Mouse (Mus musculus) hindbrain, postnatal 0 days (tissue): ENCODE results near the gene Prrt2. TPM values are rescaled to one million over a fixed set of nuclear protein-coding genes. Genes with fewer than 3 reads are reported as not detected.

Experiments used
- ATAC-seq: fragments of 200-750 bp; cut with Nextera tagmentation; 2 replicates; pipeline ENCODE4 v1.8.0; 2017; ENCODE audit warnings: mild to moderate bottlenecking, moderate TSS enrichment, moderate library complexity
- DNase-seq: peaks from one replicate; pipeline ENCODE4 v3.0.0-alpha.2; 2015; ENCODE audit warnings: low spot score
- H3K27ac ChIP-seq: fragments of 300-500 bp; sonication (generic); 2 replicates; pipeline ENCODE4 v1.5.1; 2014; ENCODE audit warnings: mild to moderate bottlenecking
- H3K27me3 ChIP-seq: fragments of 300-500 bp; sonication (generic); 2 replicates; pipeline ENCODE4 v1.6.1; 2014; ENCODE audit warnings: low read length, mixed read lengths; ENCODE audit not compliant: insufficient read depth
- H3K36me3 ChIP-seq: fragments of 300-500 bp; sonication (generic); 2 replicates; pipeline ENCODE4 v1.6.1; 2014; ENCODE audit warnings: low read length, mixed read lengths; ENCODE audit not compliant: insufficient read depth
- H3K4me1 ChIP-seq: fragments of 300-500 bp; sonication (generic); 2 replicates; pipeline ENCODE4 v1.6.1; 2014; ENCODE audit warnings: antibody characterized with exemption, low read length, mixed read lengths; ENCODE audit not compliant: insufficient read depth
- H3K4me2 ChIP-seq: fragments of 300-500 bp; sonication (generic); 2 replicates; pipeline ENCODE4 v1.6.1; 2014; ENCODE audit warnings: low read depth, mild to moderate bottlenecking, low read length, moderate library complexity, mixed read lengths
- H3K4me3 ChIP-seq: fragments of 300-500 bp; sonication (generic); 2 replicates; pipeline ENCODE4 v1.5.1; 2014; ENCODE audit warnings: low read length
- H3K9ac ChIP-seq: fragments of 300-500 bp; sonication (generic); replicated peaks from 2 replicates; pipeline ENCODE4 v1.6.1; 2014; ENCODE audit warnings: mild to moderate bottlenecking, low read length, moderate library complexity, mixed read lengths
- H3K9me3 ChIP-seq: fragments of 300-500 bp; sonication (generic); 2 replicates; pipeline ENCODE4 v1.6.1; 2016; ENCODE audit warnings: low read length, mixed read lengths
- CTCF ChIP-seq: IDR thresholded peaks from 2 replicates; pipeline ENCODE4 v1.5.1; 2016; ENCODE audit warnings: antibody characterized with exemption, control low read depth, low read depth
- WGBS: fragments of 180-500 bp; shearing (Covaris S2); extraction: QIAGEN DNeasy Blood & Tissue Kit; methylation state at CpG from one replicate; pipeline ENCODE4 v1.1.7; 2014; 5-methylcytosine and 5-hydroxymethylcytosine counted together
- polyA plus RNA-seq: library from polyadenylated mRNA; unstranded; fragments of >200 nt; fragmentation: Nextera tagmentation; extraction: Ambion mirVana; gene quantifications from 2 replicates; pipeline ENCODE4 v1.2.1, GENCODE M21; 2015
- total RNA-seq: library from RNA; depleted of rRNA; stranded (reverse); fragments of >200 nt; gene quantifications from 2 replicates; pipeline ENCODE4 v1.2.3, GENCODE M21; 2014

The Prrt2 gene
- total and polyA plus RNA-seq, 2 experiments from 2014 or later = 99.9 to 138 TPM

GRCm38 (mm10) chr7:126984667-126985444 lies 36.2 kb downstream of the Prrt2 start:
- H3K9ac ChIP-seq = no peak overlapping the region
- H3K4me2 ChIP-seq = no peak overlapping the region
- ATAC-seq (no peak), DNase-seq (no peak)
- H3K27me3 ChIP-seq = no peaks in the 10 kb centered on the region
- no peak for TF ChIP-seq CTCF
- H3K4me3 ChIP-seq = no peak overlapping the region
- H3K4me1 ChIP-seq = no peaks in the 10 kb centered on the region
- 57% methylated on average over 10 of the region's 10 CpGs for WGBS
- peaks cover 8% of the 10 kb centered on the region; the same call in 1 of the 2 replicates for H3K36me3 ChIP-seq
- H3K27ac ChIP-seq = no peak overlapping the region
- H3K9me3 ChIP-seq = no peaks in the 10 kb centered on the region

DNA sequence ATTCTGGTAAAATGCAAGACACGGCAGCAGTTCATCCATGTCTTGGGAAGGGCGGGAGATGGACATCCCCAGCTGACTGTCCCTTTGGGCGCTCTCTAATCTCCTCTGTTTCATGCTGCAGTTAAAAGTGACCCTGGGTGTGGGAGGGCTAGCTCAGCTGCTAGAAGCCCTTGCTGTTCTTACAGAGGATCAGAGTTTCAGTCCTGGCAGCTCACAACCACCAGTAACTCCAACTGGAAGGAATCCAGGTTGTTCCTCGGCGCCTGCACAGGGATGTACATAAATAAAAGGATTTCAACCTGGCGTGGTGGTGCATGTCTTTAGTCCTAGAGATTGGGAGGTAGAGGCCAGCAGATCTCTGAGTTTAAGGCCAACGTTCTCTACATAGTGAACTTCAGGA lies 37.9 kb downstream of the Prrt2 start:
- Histone ChIP-seq H3K27me3 (no peaks in the 10 kb centered on the region), H3K4me1 (0 out of 2 replicates have a peak, but pooled peaks cover under 1% of the 10 kb centered on the region), H3K4me3 (no peak overlapping the region), H3K36me3 (peaks cover 25% of the 10 kb centered on the region), H3K27ac (no peak overlapping the region), H3K4me2 (no peak overlapping the region), H3K9me3 (no peaks in the 10 kb centered on the region), H3K9ac (no peak overlapping the region)
- TF ChIP-seq CTCF = no peak
- DNase-seq (no peak), ATAC-seq (no peak)
- 81% methylated on average over 7 of the region's 7 CpGs for WGBS

DNA sequence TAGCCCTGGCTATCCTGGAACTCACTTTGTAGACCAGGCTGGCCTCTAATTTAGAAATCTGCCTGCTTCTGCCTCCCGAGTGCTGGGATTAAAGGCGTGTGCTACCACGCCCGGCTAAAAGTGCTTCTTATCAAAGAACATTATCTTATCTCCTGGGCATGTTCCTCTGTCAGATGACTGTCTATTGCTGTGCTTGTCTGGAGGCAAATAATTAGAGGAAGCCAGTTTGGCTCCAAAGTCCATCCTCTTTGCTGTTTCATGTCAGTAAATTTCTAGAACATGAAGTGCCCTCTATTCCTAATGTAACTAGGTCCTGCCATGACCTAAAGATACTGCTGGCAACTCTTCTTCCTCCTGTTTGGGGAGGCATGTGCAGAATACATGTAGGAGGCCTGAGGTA lies 39.0 kb downstream of the Prrt2 start:
- Histone ChIP-seq H3K4me2 (no peak overlapping the region), H3K9me3 (no peaks in the 10 kb centered on the region), H3K36me3 (peaks cover 28% of the 10 kb centered on the region), H3K27ac (no peak overlapping the region), H3K9ac (no peak overlapping the region), H3K4me1 (peaks cover 5% of the 10 kb centered on the region; the same call in 1 of the 2 replicates), H3K27me3 (no peaks in the 10 kb centered on the region), H3K4me3 (no peak overlapping the region)
- TF ChIP-seq CTCF = no peak
- no peak for ATAC-seq
- WGBS = 93% methylated on average over 4 of the region's 4 CpGs
- no peak for DNase-seq

- no peaks in the 10 kb centered on the region for H3K9me3 ChIP-seq
- 93% methylated on average over 2 of the region's 2 CpGs for WGBS
- H3K9ac ChIP-seq = no peak overlapping the region
- no peak for TF ChIP-seq CTCF
- peaks cover 28% of the 10 kb centered on the region for H3K36me3 ChIP-seq
- no peak for ATAC-seq
- DNase-seq = no peak
- no peak overlapping the region for H3K4me2 ChIP-seq
- peaks cover 7% of the 10 kb centered on the region; the same call in 1 of the 2 replicates for H3K4me1 ChIP-seq
- no peaks in the 10 kb centered on the region for H3K27me3 ChIP-seq
- H3K27ac ChIP-seq = no peak overlapping the region
- no peak overlapping the region for H3K4me3 ChIP-seq
These were observed 39.4 kb downstream of the Prrt2 start for GRCm38 (mm10) chr7:126981601-126982000.

- Histone ChIP-seq H3K4me3 (no peak overlapping the region), H3K27ac (no peak overlapping the region), H3K36me3 (peaks cover 28% of the 10 kb centered on the region), H3K27me3 (no peaks in the 10 kb centered on the region), H3K9me3 (no peaks in the 10 kb centered on the region), H3K4me2 (no peak overlapping the region), H3K9ac (no peak overlapping the region), H3K4me1 (peaks cover 7% of the 10 kb centered on the region; the same call in 1 of the 2 replicates)
- ATAC-seq = no peak
- WGBS = 92% methylated on average over 6 of the region's 6 CpGs
- TF ChIP-seq CTCF = no peak
- DNase-seq = no peak
These were observed 42.2 kb downstream of the Prrt2 start for GRCm38 (mm10) chr7:126978841-126979240.

GRCm38 (mm10) chr7:126976878-126977459 lies 44.0 kb downstream of the Prrt2 start:
- Histone ChIP-seq H3K27ac (peak overlapping the region; percentile 98), H3K4me2 (peak overlapping the region; percentile 88), H3K9ac (peak overlapping the region; percentile 86), H3K4me1 (peaks cover 7% of the 10 kb centered on the region; the same call in 1 of the 2 replicates), H3K4me3 (peak overlapping the region; percentile 79), H3K27me3 (no peaks in the 10 kb centered on the region), H3K9me3 (no peaks in the 10 kb centered on the region), H3K36me3 (peaks cover 34% of the 10 kb centered on the region)
- 28% methylated on average over 14 of the region's 14 CpGs for WGBS
- ATAC-seq (no peak), DNase-seq (no peak)
- TF ChIP-seq CTCF = no peak
